23 mouse cellular contexts compared by ENCODE assay signal in genomic region chr11:117813867-117814266, GRCm38 (mm10). TPM values are rescaled to one million over a fixed set of nuclear protein-coding genes. Genes with fewer than 3 reads are reported as not detected.
A peak's percentile ranks its signal among the peaks of the same experiment; 100 is the strongest.
DNase-seq lines count a peak whose midpoint lies in the region; ATAC-seq and TF ChIP-seq lines count a peak whose summit lies in the region.
"Had no signal": no experiment of that assay in that cellular context is flagged by ENCODE, and none has a peak within 500 bp of the region (broad histone marks: within the 10 kb centered on the region; RNA-seq: fewer than 3 reads in every experiment).

No protein-coding gene starts in this region.

- H3K27ac ChIP-seq in gastrocnemius, adult 2 months = peak overlapping the region; percentile 97
- 0 out of 2 replicates have a peak overlapping the region, but pooled peaks have one; percentile 13 for H3K27ac ChIP-seq in intestine, embryonic 15.5 days
- H3K27ac ChIP-seq in intestine, embryonic 16.5 days (ENCODE audit: low read length) = no peak overlapping the region
- 0 out of 2 replicates have a peak overlapping the region, but pooled peaks have one; percentile 1 for H3K27ac ChIP-seq in midbrain, embryonic 14.5 days (replicated peaks; ENCODE audit: low read depth, low read length)
- H3K27ac ChIP-seq in midbrain, embryonic 15.5 days = no peak overlapping the region
- H3K27ac ChIP-seq: embryonic facial prominence, embryonic 15.5 days; hindbrain, embryonic 10.5 days; hindbrain, postnatal 0 days; limb, embryonic 12.5 days had no signal

- intact Hi-C loops in gastrocnemius, adult 2 months (cut with DNase I) = no loop called here
- intact Hi-C loops in gastrocnemius, postnatal 14 days (cut with DNase I; ENCODE audit: low total_unique reads) = no loop called here

- DNase-seq in gastrocnemius, adult 2 months = peak; percentile 68
- no peak for DNase-seq in gastrocnemius, postnatal 14 days
- no peak for DNase-seq in midbrain, embryonic 14.5 days
- DNase-seq in cerebellum, postnatal 14 days = no peak
- DNase-seq: adrenal gland, postnatal 14 days; cerebellum, adult 9-11 months; heart, adult 18-20 months; kidney, adult 2 months; kidney, postnatal 10 days; retina, postnatal 1 day; thymus, postnatal 25 days had no signal

- TF ChIP-seq CTCF in gastrocnemius, adult 2 months (IDR thresholded peaks at IDR 0.05) = no peak

- WGBS in intestine, embryonic 15.5 days = 61% methylated on average over 5 of the region's 5 CpGs
- 60% methylated on average over 5 of the region's 5 CpGs for WGBS in intestine, embryonic 16.5 days
- WGBS in midbrain, embryonic 14.5 days = 81% methylated on average over 5 of the region's 5 CpGs
- 90% methylated on average over 5 of the region's 5 CpGs for WGBS in midbrain, embryonic 15.5 days

- H3K4me3 ChIP-seq in gastrocnemius, adult 2 months = peak overlapping the region; percentile 60
- no peak overlapping the region for H3K4me3 ChIP-seq in intestine, embryonic 15.5 days (replicated peaks)
- H3K4me3 ChIP-seq in intestine, embryonic 16.5 days (ENCODE audit: low read length) = no peak overlapping the region
- H3K4me3 ChIP-seq in midbrain, embryonic 14.5 days (replicated peaks; ENCODE audit: low read depth, low read length) = no peak overlapping the region
- no peak overlapping the region for H3K4me3 ChIP-seq in midbrain, embryonic 15.5 days
- H3K4me3 ChIP-seq: embryonic facial prominence, embryonic 15.5 days; hindbrain, embryonic 10.5 days; limb, embryonic 12.5 days had no signal

- peaks cover 19% of the 10 kb centered on the region for H3K4me1 ChIP-seq in intestine, embryonic 15.5 days (replicated peaks)
- peaks cover 24% of the 10 kb centered on the region for H3K4me1 ChIP-seq in intestine, embryonic 16.5 days (ENCODE audit: control insufficient read depth, insufficient read depth, low read length)
- peaks cover 15% of the 10 kb centered on the region for H3K4me1 ChIP-seq in midbrain, embryonic 14.5 days (ENCODE audit: control insufficient read depth, insufficient read depth, low read length)
- peaks cover 20% of the 10 kb centered on the region for H3K4me1 ChIP-seq in midbrain, embryonic 15.5 days

- H3K36me3 ChIP-seq in intestine, embryonic 15.5 days = peaks cover 42% of the 10 kb centered on the region
- H3K36me3 ChIP-seq in intestine, embryonic 16.5 days (ENCODE audit: control insufficient read depth, insufficient read depth, low read length) = peaks cover 18% of the 10 kb centered on the region
- no peaks in the 10 kb centered on the region; the same call in 1 of the 2 replicates for H3K36me3 ChIP-seq in midbrain, embryonic 14.5 days (ENCODE audit: control insufficient read depth, insufficient read depth, low read length)
- H3K36me3 ChIP-seq in midbrain, embryonic 15.5 days (replicated peaks) = no peaks in the 10 kb centered on the region

- no peak for ATAC-seq in intestine, embryonic 15.5 days
- no peak for ATAC-seq in intestine, embryonic 16.5 days
- no peak for ATAC-seq in midbrain, embryonic 14.5 days (ENCODE audit: low FRiP score, low TSS enrichment)
- no peak for ATAC-seq in midbrain, embryonic 15.5 days (replicated peaks)
- ATAC-seq: CD4-positive, CD25-positive, alpha-beta regulatory T cell, adult 4 months; hindbrain, postnatal 0 days had no signal

- no peak overlapping the region for H3K4me2 ChIP-seq in intestine, embryonic 15.5 days (replicated peaks)
- no peak overlapping the region for H3K4me2 ChIP-seq in intestine, embryonic 16.5 days (ENCODE audit: low read depth, low read length)
- no peak overlapping the region for H3K4me2 ChIP-seq in midbrain, embryonic 14.5 days (ENCODE audit: low read length)
- H3K4me2 ChIP-seq in midbrain, embryonic 15.5 days = no peak overlapping the region
- H3K4me2 ChIP-seq: embryonic facial prominence, embryonic 15.5 days; limb, embryonic 12.5 days had no signal

- H3K9me3 ChIP-seq in intestine, embryonic 15.5 days = no peaks in the 10 kb centered on the region
- no peaks in the 10 kb centered on the region for H3K9me3 ChIP-seq in intestine, embryonic 16.5 days (ENCODE audit: control insufficient read depth, low read length)
- no peaks in the 10 kb centered on the region for H3K9me3 ChIP-seq in midbrain, embryonic 14.5 days (ENCODE audit: control insufficient read depth, low read length)
- no peaks in the 10 kb centered on the region for H3K9me3 ChIP-seq in midbrain, embryonic 15.5 days
- H3K9me3 ChIP-seq: embryonic facial prominence, embryonic 15.5 days; G1E; hindbrain, embryonic 10.5 days; limb, embryonic 12.5 days had no signal

- H3K9ac ChIP-seq in intestine, embryonic 15.5 days = no peak overlapping the region
- no peak overlapping the region for H3K9ac ChIP-seq in intestine, embryonic 16.5 days (ENCODE audit: low read depth, low read length)
- no peak overlapping the region for H3K9ac ChIP-seq in midbrain, embryonic 14.5 days (replicated peaks; ENCODE audit: low read length)
- H3K9ac ChIP-seq in midbrain, embryonic 15.5 days = no peak overlapping the region
- H3K9ac ChIP-seq: embryonic facial prominence, embryonic 15.5 days; limb, embryonic 12.5 days had no signal

- H3K27me3 ChIP-seq in intestine, embryonic 15.5 days (replicated peaks) = no peaks in the 10 kb centered on the region
- H3K27me3 ChIP-seq in intestine, embryonic 16.5 days (replicated peaks; ENCODE audit: control insufficient read depth, insufficient read depth, low read length) = no peaks in the 10 kb centered on the region
- peaks cover 8% of the 10 kb centered on the region; the same call in 1 of the 2 replicates for H3K27me3 ChIP-seq in midbrain, embryonic 14.5 days (ENCODE audit: control insufficient read depth, insufficient read depth, low read length)
- peaks cover 21% of the 10 kb centered on the region for H3K27me3 ChIP-seq in midbrain, embryonic 15.5 days (replicated peaks)
- H3K27me3 ChIP-seq: embryonic facial prominence, embryonic 15.5 days; limb, embryonic 12.5 days had no signal

RNA-seq across cellular contexts. Expression of gene Gm20708, which starts 4.4 kb away (rescaled TPM):
- total RNA-seq in gastrocnemius, adult 2 months (2021) = 1 to 10 TPM in 1 of 2 experiments, under 1 TPM in 1; 0.86 to 1.6 TPM
- total RNA-seq in gastrocnemius, postnatal 14 days (2021) = 1 to 10 TPM in 1 of 2 experiments, under 1 TPM in 1; 0.73 to 1.5 TPM
- polyA plus RNA-seq in intestine, embryonic 15.5 days (2015; fragmentation: Nextera tagmentation; extraction: Ambion mirVana) = 0.26 and 0.38 TPM in 2 replicates
- polyA plus RNA-seq in intestine, embryonic 16.5 days (2015; fragmentation: Nextera tagmentation; extraction: Ambion mirVana) = 0.20 and 0.29 TPM in 2 replicates
- 0.47 and 1.4 TPM in 2 replicates for polyA plus RNA-seq in midbrain, embryonic 14.5 days (2014; fragmentation: Nextera tagmentation; extraction: Ambion mirVana)
- polyA plus RNA-seq in midbrain, embryonic 15.5 days (2015; fragmentation: Nextera tagmentation; extraction: Ambion mirVana) = 0.98 and 1.4 TPM in 2 replicates
- total RNA-seq: hindbrain, postnatal 0 days had no signal
- polyA plus RNA-seq: testis, adult 2 months had no signal

RNA-seq across cellular contexts. Expression of gene Syngr2, which starts 4.4 kb away (rescaled TPM):
- 100 to 1,000 TPM; 169 to 173 TPM for total RNA-seq in gastrocnemius, adult 2 months (2021)
- 100 to 1,000 TPM; 104 to 111 TPM for total RNA-seq in gastrocnemius, postnatal 14 days (2021)
- polyA plus RNA-seq in intestine, embryonic 15.5 days (2015; fragmentation: Nextera tagmentation; extraction: Ambion mirVana) = 135 and 151 TPM in 2 replicates
- polyA plus RNA-seq in intestine, embryonic 16.5 days (2015; fragmentation: Nextera tagmentation; extraction: Ambion mirVana) = 170 and 173 TPM in 2 replicates
- 8.2 and 18.9 TPM in 2 replicates for polyA plus RNA-seq in midbrain, embryonic 14.5 days (2014; fragmentation: Nextera tagmentation; extraction: Ambion mirVana)
- polyA plus RNA-seq in midbrain, embryonic 15.5 days (2015; fragmentation: Nextera tagmentation; extraction: Ambion mirVana) = 15.8 and 18.4 TPM in 2 replicates

RNA-seq across cellular contexts. Expression of gene Afmid, which starts 11.9 kb away (rescaled TPM):
- 1 to 10 TPM; 3.1 to 3.3 TPM for total RNA-seq in gastrocnemius, adult 2 months (2021)
- total RNA-seq in gastrocnemius, postnatal 14 days (2021) = 1 to 10 TPM; 3.5 to 3.6 TPM
- 8.3 and 8.9 TPM in 2 replicates for polyA plus RNA-seq in intestine, embryonic 15.5 days (2015; fragmentation: Nextera tagmentation; extraction: Ambion mirVana)
- 9.6 and 10.7 TPM in 2 replicates for polyA plus RNA-seq in intestine, embryonic 16.5 days (2015; fragmentation: Nextera tagmentation; extraction: Ambion mirVana)
- 4.1 TPM in 2 replicates for polyA plus RNA-seq in midbrain, embryonic 14.5 days (2014; fragmentation: Nextera tagmentation; extraction: Ambion mirVana)
- polyA plus RNA-seq in midbrain, embryonic 15.5 days (2015; fragmentation: Nextera tagmentation; extraction: Ambion mirVana) = 4.9 and 5.4 TPM in 2 replicates

RNA-seq across cellular contexts. Expression of gene Tk1, which starts 12.0 kb away (rescaled TPM):
- 1 to 10 TPM; 2.5 to 2.8 TPM for total RNA-seq in gastrocnemius, adult 2 months (2021)
- 1 to 10 TPM; 5.4 to 5.8 TPM for total RNA-seq in gastrocnemius, postnatal 14 days (2021)
- polyA plus RNA-seq in intestine, embryonic 15.5 days (2015; fragmentation: Nextera tagmentation; extraction: Ambion mirVana) = 144 and 146 TPM in 2 replicates
- polyA plus RNA-seq in intestine, embryonic 16.5 days (2015; fragmentation: Nextera tagmentation; extraction: Ambion mirVana) = 119 and 147 TPM in 2 replicates
- 12.8 and 18.0 TPM in 2 replicates for polyA plus RNA-seq in midbrain, embryonic 14.5 days (2014; fragmentation: Nextera tagmentation; extraction: Ambion mirVana)
- 15.3 and 19.7 TPM in 2 replicates for polyA plus RNA-seq in midbrain, embryonic 15.5 days (2015; fragmentation: Nextera tagmentation; extraction: Ambion mirVana)

RNA-seq across cellular contexts. Expression of gene 6030468B19Rik, which starts 16.4 kb away (rescaled TPM):
- total RNA-seq in gastrocnemius, adult 2 months (2021) = not detected
- total RNA-seq in gastrocnemius, postnatal 14 days (2021) = not detected
- 1.1 and 1.2 TPM in 2 replicates for polyA plus RNA-seq in intestine, embryonic 15.5 days (2015; fragmentation: Nextera tagmentation; extraction: Ambion mirVana)
- 0.81 and 1.6 TPM in 2 replicates for polyA plus RNA-seq in intestine, embryonic 16.5 days (2015; fragmentation: Nextera tagmentation; extraction: Ambion mirVana)
- not detected in 2 replicates for polyA plus RNA-seq in midbrain, embryonic 14.5 days (2014; fragmentation: Nextera tagmentation; extraction: Ambion mirVana)
- polyA plus RNA-seq in midbrain, embryonic 15.5 days (2015; fragmentation: Nextera tagmentation; extraction: Ambion mirVana) = not detected in 2 replicates
- total RNA-seq: gastrocnemius, adult 8-10 months; heart, adult 18-20 months; hindbrain, postnatal 0 days; left cerebral cortex, postnatal 10 days had no signal
- polyA plus RNA-seq: hindbrain, postnatal 0 days; testis, adult 2 months had no signal

Comparison
In these comparisons a context has a peak if more than half of its experiments do, and no peak if none do; other contexts are left out.
1. H3K27ac ChIP-seq: peak in gastrocnemius, adult 2 months (single experiment), intestine, embryonic 15.5 days (single experiment) and midbrain, embryonic 14.5 days (single experiment); none in intestine, embryonic 16.5 days (single experiment) and midbrain, embryonic 15.5 days (single experiment).